Mouse (Mus musculus) hindbrain, embryonic 13.5 days (tissue): ENCODE results near the gene Apold1. TPM values are rescaled to one million over a fixed set of nuclear protein-coding genes. Genes with fewer than 3 reads are reported as not detected.

Experiments used
- ATAC-seq: fragments of 200-750 bp; cut with Nextera tagmentation; 2 replicates; pipeline ENCODE4 v1.8.0; 2017; ENCODE audit warnings: moderate TSS enrichment; ENCODE audit not compliant: low FRiP score
- H3K27ac ChIP-seq: fragments of 300-500 bp; sonication (generic); 2 replicates; pipeline ENCODE4 v1.5.1; 2015; ENCODE audit warnings: inconsistent platforms, mild to moderate bottlenecking, moderate library complexity
- H3K27me3 ChIP-seq: fragments of 300-500 bp; sonication (generic); 2 replicates; pipeline ENCODE4 v1.6.1; 2015; ENCODE audit warnings: mild to moderate bottlenecking, inconsistent platforms
- H3K36me3 ChIP-seq: fragments of 300-500 bp; sonication (generic); 2 replicates; pipeline ENCODE4 v1.6.1; 2015; ENCODE audit warnings: mild to moderate bottlenecking, inconsistent platforms
- H3K4me1 ChIP-seq: fragments of 300-500 bp; sonication (generic); replicated peaks from 2 replicates; pipeline ENCODE4 v1.6.1; 2015; ENCODE audit warnings: inconsistent platforms
- H3K4me2 ChIP-seq: fragments of 300-500 bp; sonication (generic); 2 replicates; pipeline ENCODE4 v1.6.1; 2015; ENCODE audit warnings: inconsistent platforms, mild to moderate bottlenecking, moderate library complexity
- H3K4me3 ChIP-seq: fragments of 300-500 bp; sonication (generic); 2 replicates; pipeline ENCODE4 v1.5.1; 2015; ENCODE audit warnings: mild to moderate bottlenecking, inconsistent platforms
- H3K9ac ChIP-seq: fragments of 300-500 bp; sonication (generic); 2 replicates; pipeline ENCODE4 v1.6.1; 2015; ENCODE audit warnings: mild to moderate bottlenecking, inconsistent platforms
- H3K9me3 ChIP-seq: fragments of 300-500 bp; sonication (generic); 2 replicates; pipeline ENCODE4 v1.6.1; 2016; ENCODE audit warnings: inconsistent platforms
- WGBS: fragments of 180-500 bp; shearing (Covaris S2); methylation state at CpG from one replicate; pipeline ENCODE4 v1.1.7; 2015; 5-methylcytosine and 5-hydroxymethylcytosine counted together
- polyA plus RNA-seq: library from polyadenylated mRNA; unstranded; fragments of >200 nt; fragmentation: Nextera tagmentation; extraction: Ambion mirVana; gene quantifications from 2 replicates; pipeline ENCODE4 v1.2.1, GENCODE M21; 2015

The Apold1 gene
- polyA plus RNA-seq, 1 experiment from 2014 or later, result 3.8 TPM

- WGBS, result 2% methylated on average over 62 of the region's 62 CpGs
- peaks cover 21% of the 10 kb centered on the region for H3K4me1 ChIP-seq
- no peaks in the 10 kb centered on the region for H3K9me3 ChIP-seq
- ATAC-seq, result peak; percentile 91
- H3K4me3 ChIP-seq, result peak overlapping the region; percentile 57
- H3K27me3 ChIP-seq, result 0 out of 2 replicates have a peak, but pooled peaks cover 2% of the 10 kb centered on the region
- no peaks in the 10 kb centered on the region for H3K36me3 ChIP-seq
- peak overlapping the region; percentile 73 for H3K9ac ChIP-seq
- peak overlapping the region; percentile 74 for H3K27ac ChIP-seq
- peak overlapping the region; percentile 87 for H3K4me2 ChIP-seq
Measured at GRCm38 (mm10) chr6:134983529-134984370, 2.2 kb downstream of the Apold1 start.

DNA sequence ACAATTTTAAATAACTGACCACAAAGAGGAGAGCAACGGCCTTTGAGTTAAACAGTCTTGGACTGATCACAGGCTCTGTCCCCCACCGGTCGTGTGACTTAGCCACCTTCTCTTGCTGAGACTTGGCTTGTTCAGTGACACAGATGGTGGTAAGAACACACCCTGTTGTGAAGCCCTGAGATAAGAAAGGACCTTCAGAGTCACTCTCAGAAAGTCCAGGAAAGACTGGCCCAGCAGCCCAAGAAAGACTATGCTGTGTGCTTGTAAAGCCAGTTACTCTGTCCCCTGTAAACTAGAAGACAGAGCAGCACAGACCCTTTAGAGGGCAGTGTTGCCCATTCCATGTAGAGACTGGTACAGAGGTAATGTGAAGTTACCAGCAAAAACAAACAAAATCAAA is 3.2 kb downstream of the Apold1 start:
- H3K9me3 ChIP-seq, result no peaks in the 10 kb centered on the region
- ATAC-seq, result no peak
- 60% methylated on average over 3 of the region's 3 CpGs for WGBS
- peak overlapping the region; percentile 87 for H3K4me2 ChIP-seq
- no peak overlapping the region for H3K27ac ChIP-seq
- peaks cover 21% of the 10 kb centered on the region for H3K4me1 ChIP-seq
- H3K27me3 ChIP-seq, result 0 out of 2 replicates have a peak, but pooled peaks cover 2% of the 10 kb centered on the region
- H3K36me3 ChIP-seq, result no peaks in the 10 kb centered on the region
- H3K4me3 ChIP-seq, result no peak overlapping the region
- H3K9ac ChIP-seq, result no peak overlapping the region

- H3K27ac ChIP-seq, result no peak overlapping the region
- no peak for ATAC-seq
- WGBS, result 81% methylated on average over 9 of the region's 9 CpGs
- H3K36me3 ChIP-seq, result no peaks in the 10 kb centered on the region
- no peak overlapping the region for H3K4me2 ChIP-seq
- H3K4me3 ChIP-seq, result no peak overlapping the region
- peaks cover 7% of the 10 kb centered on the region; the same call in 1 of the 2 replicates for H3K4me1 ChIP-seq
- H3K9me3 ChIP-seq, result no peaks in the 10 kb centered on the region
- no peaks in the 10 kb centered on the region for H3K27me3 ChIP-seq
- no peak overlapping the region for H3K9ac ChIP-seq
Measured at GRCm38 (mm10) chr6:134988377-134988776, 6.9 kb downstream of the Apold1 start.

DNA sequence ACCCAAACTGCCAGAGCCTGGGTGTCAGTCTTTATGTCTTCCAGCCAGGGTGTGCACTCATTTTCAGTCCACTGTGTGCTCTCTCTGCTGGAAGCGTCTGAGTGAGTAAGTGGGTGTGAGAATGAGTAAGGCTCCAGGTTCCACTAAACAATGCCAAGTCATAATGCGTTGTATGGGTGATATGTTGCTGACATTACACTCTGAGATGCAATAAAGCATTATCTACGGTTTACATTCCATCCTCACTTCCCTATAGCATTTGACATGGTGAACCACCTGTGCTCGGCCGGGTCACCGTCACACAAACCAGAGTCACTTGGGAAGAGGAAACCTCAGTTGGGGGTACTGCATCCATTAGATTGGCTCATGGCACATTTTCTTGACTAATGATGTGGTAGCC is 9.2 kb downstream of the Apold1 start:
- H3K4me3 ChIP-seq, result no peak overlapping the region
- WGBS, result 95% methylated on average over 6 of the region's 6 CpGs
- H3K9me3 ChIP-seq, result no peaks in the 10 kb centered on the region
- H3K4me1 ChIP-seq, result no peaks in the 10 kb centered on the region
- no peak overlapping the region for H3K4me2 ChIP-seq
- H3K27me3 ChIP-seq, result no peaks in the 10 kb centered on the region
- H3K27ac ChIP-seq, result no peak overlapping the region
- H3K9ac ChIP-seq, result no peak overlapping the region
- ATAC-seq, result no peak
- no peaks in the 10 kb centered on the region for H3K36me3 ChIP-seq

DNA sequence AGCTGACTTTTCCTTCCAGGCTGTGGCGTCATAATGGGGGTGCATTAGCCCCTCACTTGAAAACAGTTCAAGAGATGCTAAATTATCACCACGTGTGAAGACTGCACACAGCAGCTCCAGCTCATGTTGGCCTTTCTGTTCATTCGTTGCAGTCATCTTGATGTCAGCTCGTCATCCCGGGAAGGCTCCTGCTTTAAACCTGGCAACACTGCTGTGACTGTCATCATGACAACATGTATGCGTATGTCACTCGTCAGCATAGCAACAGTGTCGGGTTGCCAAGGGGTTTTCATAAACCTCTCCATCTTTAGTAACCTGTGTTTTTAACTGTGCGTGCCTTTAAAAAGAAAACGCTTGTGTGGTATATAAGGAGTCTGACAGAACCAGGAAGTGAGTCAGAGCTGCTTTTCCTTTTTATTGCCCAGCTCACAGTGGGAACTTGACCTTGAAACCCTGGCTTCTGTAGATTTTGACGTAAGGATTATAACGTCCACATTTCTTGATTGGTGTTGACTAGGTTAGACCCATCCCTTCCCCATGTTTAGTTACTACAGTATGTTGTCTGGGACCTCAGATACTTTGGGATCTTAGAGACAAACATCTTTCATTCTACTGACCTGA is 12.6 kb downstream of the Apold1 start:
- no peaks in the 10 kb centered on the region for H3K27me3 ChIP-seq
- no peak overlapping the region for H3K4me3 ChIP-seq
- no peak overlapping the region for H3K4me2 ChIP-seq
- H3K9ac ChIP-seq, result no peak overlapping the region
- no peak overlapping the region for H3K27ac ChIP-seq
- no peaks in the 10 kb centered on the region for H3K4me1 ChIP-seq
- WGBS, result 74% methylated on average over 12 of the region's 12 CpGs
- no peak for ATAC-seq
- no peaks in the 10 kb centered on the region for H3K9me3 ChIP-seq
- no peaks in the 10 kb centered on the region for H3K36me3 ChIP-seq

GRCm38 (mm10) chr6:134994985-134995384 is 13.5 kb downstream of the Apold1 start:
- WGBS, result 86% methylated on average over 8 of the region's 8 CpGs
- no peak overlapping the region for H3K4me2 ChIP-seq
- no peaks in the 10 kb centered on the region for H3K36me3 ChIP-seq
- no peak overlapping the region for H3K4me3 ChIP-seq
- no peaks in the 10 kb centered on the region for H3K4me1 ChIP-seq
- H3K27me3 ChIP-seq, result no peaks in the 10 kb centered on the region
- H3K9ac ChIP-seq, result no peak overlapping the region
- no peak for ATAC-seq
- no peaks in the 10 kb centered on the region for H3K9me3 ChIP-seq
- H3K27ac ChIP-seq, result no peak overlapping the region

GRCm38 (mm10) chr6:134996918-134997317 is 15.4 kb downstream of the Apold1 start:
- H3K27ac ChIP-seq, result no peak overlapping the region
- no peak overlapping the region for H3K9ac ChIP-seq
- WGBS, result 86% methylated on average over 2 of the region's 2 CpGs
- H3K27me3 ChIP-seq, result no peaks in the 10 kb centered on the region
- H3K4me2 ChIP-seq, result no peak overlapping the region
- ATAC-seq, result no peak
- no peak overlapping the region for H3K4me3 ChIP-seq
- no peaks in the 10 kb centered on the region for H3K36me3 ChIP-seq
- H3K4me1 ChIP-seq, result no peaks in the 10 kb centered on the region
- no peaks in the 10 kb centered on the region for H3K9me3 ChIP-seq

DNA sequence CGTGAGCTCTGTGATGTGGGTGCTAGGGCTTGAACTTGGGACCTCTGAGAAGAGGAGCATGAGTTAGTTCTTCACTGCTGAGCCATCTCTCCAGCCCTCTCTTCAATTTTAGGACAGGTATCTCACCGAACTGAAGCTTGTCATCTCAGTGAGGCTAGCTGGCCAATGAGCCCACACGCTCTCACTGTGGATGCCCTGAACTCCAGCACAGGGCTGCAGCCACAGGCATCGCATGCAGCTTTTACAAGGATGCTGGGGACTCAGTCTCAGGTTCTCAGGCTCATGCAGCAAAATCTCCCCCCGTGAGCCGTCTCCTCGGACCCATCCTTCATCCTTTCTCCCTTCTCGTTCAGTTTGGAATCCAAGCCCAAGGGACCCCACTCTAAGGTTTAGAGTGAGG is 16.6 kb downstream of the Apold1 start:
- Histone ChIP-seq H3K9me3 (no peaks in the 10 kb centered on the region), H3K4me2 (no peak overlapping the region), H3K9ac (no peak overlapping the region), H3K4me1 (no peaks in the 10 kb centered on the region), H3K27ac (no peak overlapping the region), H3K4me3 (no peak overlapping the region), H3K27me3 (no peaks in the 10 kb centered on the region), H3K36me3 (no peaks in the 10 kb centered on the region)
- ATAC-seq, result no peak
- 94% methylated on average over 8 of the region's 8 CpGs for WGBS

GRCm38 (mm10) chr6:134998781-134999180 is 17.3 kb downstream of the Apold1 start:
- WGBS, result 85% methylated on average over 3 of the region's 3 CpGs
- no peak for ATAC-seq
- Histone ChIP-seq H3K4me1 (no peaks in the 10 kb centered on the region), H3K36me3 (no peaks in the 10 kb centered on the region), H3K9ac (no peak overlapping the region), H3K27me3 (no peaks in the 10 kb centered on the region), H3K4me3 (no peak overlapping the region), H3K9me3 (no peaks in the 10 kb centered on the region), H3K27ac (no peak overlapping the region), H3K4me2 (no peak overlapping the region)

DNA sequence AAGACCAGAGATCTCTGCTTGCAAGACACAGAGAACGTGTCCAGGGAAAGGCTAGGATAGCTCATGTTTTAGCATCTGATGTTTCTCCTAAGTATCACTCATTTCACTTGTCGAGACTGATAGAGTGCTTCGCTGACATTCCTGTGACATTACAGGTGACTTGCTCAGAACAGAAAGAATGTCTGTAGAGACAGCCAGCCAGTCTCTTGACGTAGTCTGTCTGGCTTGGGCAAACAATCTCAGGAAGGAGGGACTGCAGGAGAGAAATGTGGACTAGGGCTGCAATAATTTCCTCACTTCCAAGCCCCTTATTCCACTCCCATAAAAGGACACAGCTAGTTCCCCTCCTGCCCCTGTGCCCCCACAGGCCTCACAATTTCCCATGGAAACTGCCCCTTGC is 18.8 kb downstream of the Apold1 start:
- H3K36me3 ChIP-seq, result no peaks in the 10 kb centered on the region
- H3K4me3 ChIP-seq, result no peak overlapping the region
- ATAC-seq, result no peak
- WGBS, result 78% methylated on average over 4 of the region's 4 CpGs
- H3K9me3 ChIP-seq, result no peaks in the 10 kb centered on the region
- no peak overlapping the region for H3K4me2 ChIP-seq
- no peaks in the 10 kb centered on the region for H3K27me3 ChIP-seq
- no peak overlapping the region for H3K27ac ChIP-seq
- no peaks in the 10 kb centered on the region for H3K4me1 ChIP-seq
- H3K9ac ChIP-seq, result no peak overlapping the region

GRCm38 (mm10) chr6:135001991-135002390 is 20.5 kb downstream of the Apold1 start:
- Histone ChIP-seq H3K4me1 (no peaks in the 10 kb centered on the region), H3K4me2 (no peak overlapping the region), H3K36me3 (no peaks in the 10 kb centered on the region), H3K4me3 (no peak overlapping the region), H3K9me3 (no peaks in the 10 kb centered on the region), H3K27ac (no peak overlapping the region), H3K27me3 (no peaks in the 10 kb centered on the region), H3K9ac (no peak overlapping the region)
- WGBS, result 89% methylated on average over 4 of the region's 4 CpGs
- ATAC-seq, result no peak

DNA sequence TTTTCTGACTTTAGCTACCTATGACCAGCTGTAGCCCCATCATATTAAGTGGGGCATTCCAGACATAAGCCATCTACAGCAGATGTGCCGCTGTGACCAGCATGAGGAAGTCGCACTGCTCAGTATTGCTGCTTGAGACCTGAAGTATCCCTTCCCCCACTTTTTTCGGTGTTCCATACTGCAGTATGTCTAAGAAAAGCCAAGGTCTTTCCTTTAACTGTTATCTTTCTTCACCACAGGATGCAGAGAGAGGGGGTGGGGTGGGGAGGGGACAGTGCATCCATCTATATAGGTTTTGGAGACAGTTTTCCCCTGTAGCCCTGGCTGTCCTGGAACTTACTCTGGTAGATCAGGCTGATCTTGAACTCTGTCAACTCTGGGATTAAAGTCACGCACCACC is 24.9 kb downstream of the Apold1 start:
- Histone ChIP-seq H3K36me3 (no peaks in the 10 kb centered on the region), H3K9ac (no peak overlapping the region), H3K4me1 (no peaks in the 10 kb centered on the region), H3K4me2 (no peak overlapping the region), H3K27me3 (no peaks in the 10 kb centered on the region), H3K9me3 (no peaks in the 10 kb centered on the region), H3K27ac (no peak overlapping the region), H3K4me3 (no peak overlapping the region)
- no peak for ATAC-seq
- 93% methylated on average over 4 of the region's 4 CpGs for WGBS
